Mouse (Mus musculus) G1E-ER4 (cell line): Measurements from ENCODE around the gene Gpbp1. TPM values are rescaled to one million over a fixed set of nuclear protein-coding genes. Genes with fewer than 3 reads are reported as not detected.

ENCODE experiments used
- GATA1 ChIP-seq: IDR thresholded peaks from one replicate; pipeline ENCODE4 v1.8.0; 2012; ENCODE audit warnings: low read length, inconsistent platforms
- polyA plus RNA-seq: library from polyadenylated mRNA; stranded (reverse); fragments of >175 nt; gene quantifications from 2 replicates; pipeline ENCODE4 v1.2.3, GENCODE M21; 2012

Gpbp1 gene
- polyA plus RNA-seq, 1 experiment, result 12.8 TPM

- no peak for TF ChIP-seq GATA1
Observed at GRCm38 (mm10) chr13:111489502-111489801, 459 bp downstream of the Gpbp1 start.

GRCm38 (mm10) chr13:111488651-111489501 is 1.0 kb downstream of the Gpbp1 start:
- TF ChIP-seq GATA1, result no peak

- TF ChIP-seq GATA1, result no peak
Observed at GRCm38 (mm10) chr13:111477695-111478094, 12.2 kb downstream of the Gpbp1 start.

- no peak for TF ChIP-seq GATA1
Observed at GRCm38 (mm10) chr13:111470562-111471237, 19.2 kb downstream of the Gpbp1 start.

GRCm38 (mm10) chr13:111467350-111467749 is 22.6 kb downstream of the Gpbp1 start:
- no peak for TF ChIP-seq GATA1

- no peak for TF ChIP-seq GATA1
Observed at GRCm38 (mm10) chr13:111461424-111461823, 28.5 kb downstream of the Gpbp1 start.

- no peak for TF ChIP-seq GATA1
Observed at GRCm38 (mm10) chr13:111456790-111457189, 33.1 kb downstream of the Gpbp1 start.

GRCm38 (mm10) chr13:111444325-111444724 is 45.6 kb downstream of the Gpbp1 start:
- TF ChIP-seq GATA1, result no peak

GRCm38 (mm10) chr13:111431174-111431573 is 58.7 kb downstream of the Gpbp1 start:
- TF ChIP-seq GATA1, result no peak

- no peak for TF ChIP-seq GATA1
Observed at GRCm38 (mm10) chr13:111421330-111421729, 68.6 kb downstream of the Gpbp1 start.

GRCm38 (mm10) chr13:111418087-111418486 is 71.8 kb downstream of the Gpbp1 start:
- no peak for TF ChIP-seq GATA1

GRCm38 (mm10) chr13:111413156-111413555 is 76.8 kb downstream of the Gpbp1 start:
- no peak for TF ChIP-seq GATA1

GRCm38 (mm10) chr13:111410831-111411230 is 79.1 kb downstream of the Gpbp1 start:
- TF ChIP-seq GATA1, result no peak

GRCm38 (mm10) chr13:111406859-111407389 is 83.0 kb downstream of the Gpbp1 start:
- no peak for TF ChIP-seq GATA1

GRCm38 (mm10) chr13:111405956-111406355 is 84.0 kb downstream of the Gpbp1 start:
- TF ChIP-seq GATA1, result no peak

GRCm38 (mm10) chr13:111397600-111398151 is 92.2 kb downstream of the Gpbp1 start:
- TF ChIP-seq GATA1, result no peak
